Mouse (Mus musculus) MEL (cell line): ENCODE results near the gene Med27. TPM values are rescaled to one million over a fixed set of nuclear protein-coding genes. Genes with fewer than 3 reads are reported as not detected.

Experiments used
- DNase-seq: peaks from one replicate; pipeline ENCODE4 v3.0.0; 2011; ENCODE audit warnings: low read depth, low spot score
- H3K27ac ChIP-seq: 2 replicates; pipeline ENCODE4 v1.5.1; 2012; ENCODE audit warnings: low read depth, mild to moderate bottlenecking, control low read depth, low read length, moderate library complexity; ENCODE audit not compliant: control insufficient read depth
- H3K27me3 ChIP-seq, 2 experiments: fragments of 150-350 bp in 1 of 2; sonication (generic) in 1 of 2; 2 replicates each; pipeline ENCODE4 v1.6.1; 2012; ENCODE audit warnings: low read length in 2 of 2, mild to moderate bottlenecking in 2 of 2, improper control_type of control experiment in 1 of 2, moderate library complexity in 1 of 2; ENCODE audit not compliant: insufficient read depth in 2 of 2, control insufficient read depth in 1 of 2
- H3K36me3 ChIP-seq, 2 experiments: 2 replicates each; pipeline ENCODE4 v1.6.1; 2012 to 2014; ENCODE audit warnings: low read length in 2 of 2, improper control_type of control experiment in 1 of 2, inconsistent platforms in 1 of 2, mild to moderate bottlenecking in 1 of 2; ENCODE audit not compliant: insufficient read depth in 2 of 2, control insufficient read depth in 1 of 2
- H3K4me1 ChIP-seq, 2 experiments: fragments of 150-350 bp in 1 of 2; sonication (generic) in 1 of 2; 2 replicates each; pipeline ENCODE4 v1.6.1; 2012; ENCODE audit warnings: low read length in 2 of 2, improper control_type of control experiment in 1 of 2, mild to moderate bottlenecking in 1 of 2; ENCODE audit not compliant: insufficient read depth in 2 of 2, control insufficient read depth in 1 of 2
- H3K4me3 ChIP-seq, 2 experiments: fragments of 150-350 bp in 1 of 2; sonication (generic) in 1 of 2; 2 replicates each; pipeline ENCODE4 v1.5.1; 2012; ENCODE audit warnings: low read depth in 2 of 2, low read length in 2 of 2, mild to moderate bottlenecking in 2 of 2, moderate library complexity in 2 of 2, control low read depth in 1 of 2, improper control_type of control experiment in 1 of 2; ENCODE audit not compliant: control insufficient read depth in 1 of 2, insufficient read depth in 1 of 2
- H3K79me2 ChIP-seq: 2 replicates; pipeline ENCODE4 v1.6.1; 2012; ENCODE audit warnings: mild to moderate bottlenecking, low read length, moderate library complexity; ENCODE audit not compliant: control insufficient read depth, poor library complexity, insufficient read depth
- H3K9ac ChIP-seq: 2 replicates; pipeline ENCODE4 v1.6.1; 2012; ENCODE audit warnings: low read depth, mild to moderate bottlenecking, control low read depth, low read length, moderate library complexity; ENCODE audit not compliant: control insufficient read depth, poor library complexity, severe bottlenecking
- H3K9me3 ChIP-seq: fragments of 150-350 bp; sonication (generic); replicated peaks from 2 replicates; pipeline ENCODE4 v1.6.1; 2012; ENCODE audit warnings: mild to moderate bottlenecking, low read length, improper control_type of control experiment, moderate library complexity; ENCODE audit not compliant: insufficient read depth
- CHD1 ChIP-seq: IDR thresholded peaks from 2 replicates; pipeline ENCODE4 v1.6.1; 2012; ENCODE audit warnings: low read depth, mild to moderate bottlenecking, inconsistent platforms, low read length, improper control_type of control experiment
- E2F4 ChIP-seq: IDR thresholded peaks from 2 replicates; pipeline ENCODE4 v1.6.1; 2011; ENCODE audit warnings: low read depth, low read length, improper control_type of control experiment, borderline replicate concordance
- EP300 ChIP-seq, 2 experiments: IDR thresholded peaks; 2 replicates each; pipeline ENCODE4 v1.6.1; 2011; ENCODE audit warnings: improper control_type of control experiment in 2 of 2, low read length in 2 of 2, low read depth in 1 of 2, mild to moderate bottlenecking in 1 of 2
- ETS1 ChIP-seq: IDR thresholded peaks from 2 replicates; pipeline ENCODE4 v1.6.1; 2012; ENCODE audit warnings: low read depth, mild to moderate bottlenecking, inconsistent platforms, low read length, improper control_type of control experiment, moderate library complexity
- GATA1 ChIP-seq: IDR thresholded peaks from 2 replicates; pipeline ENCODE4 v1.6.1; 2011; ENCODE audit warnings: low read depth, low read length, improper control_type of control experiment
- JUND ChIP-seq: IDR thresholded peaks from 2 replicates; pipeline ENCODE4 v1.6.1; 2011; ENCODE audit warnings: low read depth, mild to moderate bottlenecking, improper control_type of control experiment, low read length
- KAT2A ChIP-seq: conservative IDR thresholded peaks from 2 replicates; pipeline ENCODE4 v1.6.1; 2012; ENCODE audit warnings: low read depth, low read length, improper control_type of control experiment, inconsistent platforms
- MAFK ChIP-seq: IDR thresholded peaks from 2 replicates; pipeline ENCODE4 v1.6.1; 2011; ENCODE audit warnings: low read depth, mild to moderate bottlenecking, low read length, improper control_type of control experiment, borderline replicate concordance
- MAX ChIP-seq: IDR thresholded peaks from 2 replicates; pipeline ENCODE4 v1.6.1; 2011; ENCODE audit warnings: low read length, improper control_type of control experiment
- MAZ ChIP-seq: IDR thresholded peaks from 2 replicates; pipeline ENCODE4 v1.6.1; 2012; ENCODE audit warnings: low read depth, mild to moderate bottlenecking, inconsistent platforms, low read length, improper control_type of control experiment
- MXI1 ChIP-seq: IDR thresholded peaks from 2 replicates; pipeline ENCODE4 v1.6.1; 2011; ENCODE audit warnings: mild to moderate bottlenecking, low read depth, low read length, improper control_type of control experiment
- MYC ChIP-seq: IDR thresholded peaks from 2 replicates; pipeline ENCODE4 v1.6.1; 2011; ENCODE audit warnings: low read depth, mild to moderate bottlenecking, low read length, improper control_type of control experiment, moderate library complexity
- POLR2A ChIP-seq, 2 experiments: IDR thresholded peaks; 2 replicates each; pipeline ENCODE4 v1.6.1; 2011 to 2012; ENCODE audit warnings: low read length in 2 of 2, mild to moderate bottlenecking in 2 of 2, control low read depth in 1 of 2, improper control_type of control experiment in 1 of 2, low read depth in 1 of 2, moderate library complexity in 1 of 2; ENCODE audit not compliant: control insufficient read depth in 1 of 2, insufficient read depth in 1 of 2, poor library complexity in 1 of 2
- RCOR1 ChIP-seq: IDR thresholded peaks from 2 replicates; pipeline ENCODE4 v1.6.1; 2012; ENCODE audit warnings: low read depth, mild to moderate bottlenecking, inconsistent platforms, low read length, improper control_type of control experiment
- SIN3A ChIP-seq: IDR thresholded peaks from 2 replicates; pipeline ENCODE4 v1.6.1; 2012; ENCODE audit warnings: low read length, improper control_type of control experiment, inconsistent platforms
- SMC3 ChIP-seq: IDR thresholded peaks from 2 replicates; pipeline ENCODE4 v1.6.1; 2011; ENCODE audit warnings: low read depth, low read length, improper control_type of control experiment
- ZMIZ1 ChIP-seq: IDR thresholded peaks from 2 replicates; pipeline ENCODE4 v1.6.1; 2012; ENCODE audit warnings: low read depth, mild to moderate bottlenecking, inconsistent platforms, low read length, improper control_type of control experiment, moderate library complexity
- ZNF384 ChIP-seq: IDR thresholded peaks from 2 replicates; pipeline ENCODE4 v1.6.1; 2012; ENCODE audit warnings: low read depth, mild to moderate bottlenecking, inconsistent platforms, low read length, improper control_type of control experiment
- polyA plus RNA-seq, 2 experiments: library from polyadenylated mRNA; stranded (reverse) in 1 of 2; unstranded in 1 of 2; fragments of >175 nt in 1 of 2; fragments of >200 nt in 1 of 2; gene quantifications; 2 replicates each; pipeline versions ENCODE4 v1.2.1 to v1.2.4; 2012; ENCODE audit warnings: low replicate concordance in 2 of 2, low read depth in 1 of 2; ENCODE audit not compliant: insufficient read length in 2 of 2, insufficient read depth in 1 of 2, missing spikeins in 1 of 2
- total RNA-seq: library from RNA; depleted of rRNA; stranded (reverse); fragments of 300-350 nt; gene quantifications from 2 replicates; pipeline ENCODE4 v1.2.3, GENCODE M21; 2012

Med27 gene
- total and polyA plus RNA-seq, 3 experiments: 46.3 to 46.9 TPM; not detected in 1

DNA sequence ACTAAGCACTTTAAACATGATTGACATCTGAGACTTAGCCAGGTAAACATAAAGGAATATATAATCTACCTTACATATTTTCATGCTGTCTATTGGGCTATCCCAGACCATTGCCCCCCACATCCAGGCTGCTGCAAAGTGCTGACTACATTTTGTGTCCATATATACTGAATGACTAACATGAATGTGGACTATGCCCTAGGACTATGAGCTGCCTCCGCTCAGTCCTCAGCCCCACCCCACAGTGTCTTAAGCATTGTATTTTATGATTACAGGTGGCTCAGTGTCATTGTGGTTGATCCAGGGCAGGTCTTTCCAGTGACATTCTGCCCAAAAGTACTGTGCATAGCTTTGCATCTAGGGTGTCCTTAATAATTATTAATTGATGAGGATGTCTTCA lies 8.2 kb upstream of the Med27 start:
- DNase-seq: no peak

DNA sequence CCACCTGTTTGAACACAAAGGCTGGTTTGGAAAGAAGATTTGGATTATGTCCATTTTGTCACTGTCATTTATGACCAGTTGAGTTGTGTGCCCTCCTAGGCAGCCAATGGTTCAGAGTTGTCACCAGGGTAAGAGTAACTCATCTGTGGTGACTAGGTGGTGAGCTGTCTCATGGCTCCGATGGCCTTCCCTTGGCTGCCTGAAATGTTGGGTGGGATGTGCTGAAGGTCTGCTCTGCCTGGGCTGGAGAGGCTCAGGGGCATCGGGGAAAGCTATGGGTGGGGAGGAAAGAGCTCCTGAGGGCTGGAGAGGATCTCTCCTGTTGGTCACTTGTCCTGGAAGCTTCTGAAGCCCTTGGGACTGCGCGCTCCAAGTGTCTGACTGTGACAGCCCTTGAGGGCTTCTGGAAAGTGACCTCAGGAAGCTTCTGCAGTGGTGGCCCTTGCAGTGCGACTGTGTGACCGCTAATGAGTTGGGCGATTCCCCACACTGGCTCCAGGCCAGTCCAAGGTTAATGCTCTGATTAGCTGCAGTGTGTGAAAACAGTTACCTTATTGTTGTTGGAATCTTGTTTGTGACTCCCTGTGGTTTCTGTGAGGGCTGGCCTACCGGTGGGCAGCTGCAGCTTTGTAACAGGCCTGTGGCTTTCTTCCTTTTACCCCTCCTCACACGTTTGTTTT lies 12.2 kb downstream of the Med27 start:
- no peaks in the 10 kb centered on the region; a peak in 1 of 4 replicates for H3K36me3 ChIP-seq
- DNase-seq: no peak
- H3K9me3 ChIP-seq: no peaks in the 10 kb centered on the region
- H3K27ac ChIP-seq: no peak overlapping the region
- no peaks in the 10 kb centered on the region for H3K4me1 ChIP-seq
- H3K79me2 ChIP-seq: no peaks in the 10 kb centered on the region
- TF ChIP-seq SIN3A (no peak), MXI1 (no peak), EP300 (IDR thresholded peaks at IDR 0.05; ENCODE audit: low read depth in 1 of 2, low read length in 2 of 2) (no peak), MAZ (no peak), GATA1 (no peak), SMC3 (no peak), RCOR1 (no peak), CHD1 (no peak), MAFK (no peak), MAX (no peak), MYC (no peak), ZNF384 (no peak), ETS1 (no peak), ZMIZ1 (no peak)
- H3K9ac ChIP-seq: no peak overlapping the region
- no peak overlapping the region for H3K4me3 ChIP-seq
- no peaks in the 10 kb centered on the region for H3K27me3 ChIP-seq

More for the DNA sequence above, 8.2 kb upstream of the Med27 start:
- no peak for TF ChIP-seq CHD1
- no peak for TF ChIP-seq KAT2A
- no peak for TF ChIP-seq E2F4
- no peak for TF ChIP-seq POLR2A (IDR thresholded peaks at IDR 0.05; ENCODE audit: control insufficient read depth in 1 of 2, insufficient read depth in 1 of 2, low read depth in 1 of 2, low read length in 2 of 2, poor library complexity in 1 of 2)
- no peak for TF ChIP-seq JUND
- TF ChIP-seq MAZ: no peak
- no peak for TF ChIP-seq ETS1
- Histone ChIP-seq H3K36me3 (no peaks in the 10 kb centered on the region), H3K4me1 (no peaks in the 10 kb centered on the region), H3K27ac (no peak overlapping the region), H3K79me2 (no peaks in the 10 kb centered on the region), H3K9me3 (no peaks in the 10 kb centered on the region), H3K27me3 (peaks cover 2 to 13% of the 10 kb centered on the region in 2 experiments; a peak in 3 of 4 replicates), H3K4me3 (no peak overlapping the region), H3K9ac (no peak overlapping the region)
